Mouse (Mus musculus): Measurements from ENCODE around the gene Rpl13. TPM values are rescaled to one million over a fixed set of nuclear protein-coding genes. Genes with fewer than 3 reads are reported as not detected.

Gene Rpl13
- polyA plus RNA-seq (2015; fragmentation: Nextera tagmentation; extraction: Ambion mirVana): 1,489 and 1,511 TPM in 2 replicates

DNA sequence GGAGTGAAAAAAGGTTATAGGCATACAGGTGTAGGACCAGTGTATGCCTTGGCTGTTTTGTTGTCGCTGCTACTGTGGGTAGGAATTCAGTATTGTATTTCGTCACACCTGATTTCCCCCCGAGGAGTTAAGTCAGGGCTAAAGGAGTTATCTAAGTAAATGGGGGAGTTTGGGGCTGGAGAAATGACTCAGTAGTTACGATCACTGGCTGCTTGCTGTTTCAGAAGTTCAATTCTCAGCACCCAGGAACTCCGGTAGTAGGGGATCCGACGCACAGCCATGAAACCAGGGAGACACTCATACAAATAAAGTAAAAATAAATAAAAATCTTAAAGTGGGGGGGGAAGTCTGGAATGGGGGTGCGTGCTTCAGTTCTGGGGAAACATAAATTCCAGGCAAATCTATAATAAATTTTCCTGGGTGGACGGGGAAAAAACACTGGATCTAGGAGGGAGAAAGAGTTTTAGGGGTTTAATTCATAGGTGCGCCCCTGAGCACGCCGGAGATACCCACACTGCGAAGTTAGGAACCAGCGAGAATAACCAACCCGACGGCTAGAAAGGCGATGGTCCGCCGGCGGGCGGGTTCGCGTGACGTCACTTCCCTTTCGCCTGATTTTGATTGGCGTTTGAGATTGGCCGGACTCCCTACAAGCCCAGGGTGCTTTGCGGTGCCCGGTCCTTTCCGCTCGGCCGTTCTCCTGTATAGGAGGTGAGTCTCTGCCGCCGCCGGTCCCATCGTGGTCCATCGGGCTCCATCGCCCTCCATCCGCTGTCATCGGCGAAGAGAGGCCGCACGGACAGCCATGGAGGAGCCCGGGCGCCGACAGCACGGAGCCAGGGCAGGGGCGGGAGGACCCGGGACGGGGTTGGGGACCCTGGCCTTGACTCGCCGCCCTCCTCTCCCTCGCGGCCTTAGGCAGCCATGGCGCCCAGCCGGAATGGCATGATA is at the start of gene Rpl13:
TSS of gene Rpl13 (plus strand) at position 616 of the 951 bp plus-strand sequence.

DNA sequence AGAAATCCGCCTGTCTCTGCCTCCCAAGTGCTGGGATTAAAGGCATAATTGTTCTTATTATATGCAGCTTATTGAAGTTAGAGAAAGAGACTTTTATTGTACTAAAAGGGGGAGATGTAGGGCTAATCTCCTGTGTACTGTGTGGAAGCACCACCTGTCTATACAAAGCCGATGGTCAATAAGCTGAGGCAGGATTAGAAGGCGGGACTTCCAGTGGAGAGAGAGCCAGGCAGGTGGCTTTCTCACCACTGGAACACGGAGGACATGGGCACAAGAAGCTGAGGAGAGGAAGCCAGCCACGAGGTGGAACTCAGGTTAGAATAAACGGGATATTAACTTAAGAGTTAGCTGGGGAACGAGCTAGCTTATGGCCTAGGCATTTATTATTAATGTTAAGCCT is 39.4 kb upstream of the Rpl13 start, which contains the start of gene Spg7:
TSS of gene Spg7 (plus strand) at position 222 of the 400 bp plus-strand sequence.

DNA sequence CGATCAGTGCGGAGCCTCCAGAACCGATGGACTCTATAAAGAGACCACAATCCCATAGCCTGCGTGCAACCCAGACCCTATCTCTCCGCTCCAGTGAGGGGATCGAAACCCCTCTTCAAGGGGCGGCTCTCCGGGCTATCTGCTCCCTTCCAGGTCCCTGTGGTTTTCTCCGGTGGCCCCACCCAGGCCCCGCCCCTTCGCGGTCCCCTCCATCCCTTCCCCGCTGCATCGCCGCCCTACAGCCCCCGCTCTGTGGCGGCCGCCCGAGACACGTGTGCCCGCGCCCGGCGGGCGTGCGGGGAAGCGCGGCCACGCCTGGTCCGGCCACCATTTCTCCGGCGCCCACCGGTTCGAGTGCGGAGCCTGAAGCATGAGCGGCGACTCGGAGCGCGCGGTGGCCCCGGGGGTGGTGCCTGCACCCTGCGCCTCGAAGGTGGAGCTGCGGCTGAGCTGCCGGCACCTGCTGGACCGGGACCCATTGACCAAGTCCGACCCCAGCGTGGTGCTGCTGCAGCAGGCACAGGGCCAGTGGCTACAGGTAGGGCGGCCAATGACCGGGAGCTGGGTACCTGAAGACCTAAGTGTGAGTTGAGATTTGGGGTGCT is 15.1 kb downstream of the Rpl13 start, which contains the start of gene Cpne7:
TSS of gene Cpne7 (plus strand) at position 248 of the 605 bp plus-strand sequence.

Small RNAs within 50 kb of the gene (microRNA-seq; reads per million reads assigned to microRNA genes)
- gene Mir7079 (not detected), gene Mir7080 (not detected)

Other genes starting within 250 kb of the Rpl13 start
- 28.0 and 35.4 TPM in 2 replicates for gene Ankrd11, start 60.1 kb upstream of the Rpl13 start, polyA plus RNA-seq (2015; fragmentation: Nextera tagmentation; extraction: Ambion mirVana)
- gene Spg7, start 39.4 kb upstream of the Rpl13 start, polyA plus RNA-seq (2015; fragmentation: Nextera tagmentation; extraction: Ambion mirVana): 32.6 and 37.3 TPM in 2 replicates
- gene Cpne7, start 15.0 kb downstream of the Rpl13 start, polyA plus RNA-seq (2015; fragmentation: Nextera tagmentation; extraction: Ambion mirVana): 1.3 and 1.9 TPM in 2 replicates
- gene Sult5a1, start 56.0 kb downstream of the Rpl13 start, polyA plus RNA-seq (2015; fragmentation: Nextera tagmentation; extraction: Ambion mirVana): 6.2 and 6.5 TPM in 2 replicates
- 53.3 and 55.8 TPM in 2 replicates for gene Dpep1, start 83.9 kb downstream of the Rpl13 start, polyA plus RNA-seq (2015; fragmentation: Nextera tagmentation; extraction: Ambion mirVana)
- 123 and 124 TPM in 2 replicates for gene Chmp1a, start 110.4 kb downstream of the Rpl13 start, polyA plus RNA-seq (2015; fragmentation: Nextera tagmentation; extraction: Ambion mirVana)
- gene Spata33, start 110.5 kb downstream of the Rpl13 start, polyA plus RNA-seq (2015; fragmentation: Nextera tagmentation; extraction: Ambion mirVana): 2.5 and 2.9 TPM in 2 replicates
- 16.7 and 17.7 TPM in 2 replicates for gene Cdk10, start 122.5 kb downstream of the Rpl13 start, polyA plus RNA-seq (2015; fragmentation: Nextera tagmentation; extraction: Ambion mirVana)
- 1.9 and 2.7 TPM in 2 replicates for gene Spata2l, start 133.9 kb downstream of the Rpl13 start, polyA plus RNA-seq (2015; fragmentation: Nextera tagmentation; extraction: Ambion mirVana)
- gene Zfp276, start 151.8 kb downstream of the Rpl13 start, polyA plus RNA-seq (2015; fragmentation: Nextera tagmentation; extraction: Ambion mirVana): 10.5 and 11.0 TPM in 2 replicates
- gene Vps9d1, start 152.0 kb downstream of the Rpl13 start, polyA plus RNA-seq (2015; fragmentation: Nextera tagmentation; extraction: Ambion mirVana): 18.2 and 18.4 TPM in 2 replicates
- gene Fanca, start 216.2 kb downstream of the Rpl13 start, polyA plus RNA-seq (2015; fragmentation: Nextera tagmentation; extraction: Ambion mirVana): 11.2 and 14.2 TPM in 2 replicates
- gene Spire2, start 230.4 kb downstream of the Rpl13 start, polyA plus RNA-seq (2015; fragmentation: Nextera tagmentation; extraction: Ambion mirVana): 2.3 and 2.7 TPM in 2 replicates

Measured in urinary bladder, postnatal 0 days (tissue).